Mouse (Mus musculus) cortical plate, adult 2 months (tissue): ENCODE measurements around the gene Mapk12. TPM values are rescaled to one million over a fixed set of nuclear protein-coding genes. Genes with fewer than 3 reads are reported as not detected.

Experiments used
- H3K27ac ChIP-seq: fragments of 200-500 bp; 2 replicates; pipeline ENCODE4 v1.5.1; 2012; ENCODE audit warnings: low read length, control low read depth, inconsistent platforms; ENCODE audit not compliant: insufficient read depth
- H3K4me1 ChIP-seq: fragments of 200-500 bp; 2 replicates; pipeline ENCODE4 v1.6.1; 2011; ENCODE audit warnings: low read length; ENCODE audit not compliant: control insufficient read depth, insufficient read depth
- H3K4me3 ChIP-seq: fragments of 200-500 bp; 2 replicates; pipeline ENCODE4 v1.5.1; 2011; ENCODE audit warnings: mild to moderate bottlenecking, low read length, control low read depth; ENCODE audit not compliant: insufficient read depth
- CTCF ChIP-seq: fragments of 200-500 bp; IDR thresholded peaks from 2 replicates; pipeline ENCODE4 v1.5.1; 2011; ENCODE audit warnings: mild to moderate bottlenecking, control low read depth, low read length; ENCODE audit not compliant: insufficient read depth; ENCODE audit errors: extremely low read depth
- POLR2A ChIP-seq: fragments of 200-500 bp; IDR thresholded peaks from 2 replicates; pipeline ENCODE4 v1.6.1; 2011; ENCODE audit warnings: mild to moderate bottlenecking, low read length, control low read depth; ENCODE audit not compliant: insufficient read depth; ENCODE audit errors: extremely low read depth
- polyA plus RNA-seq: library from polyadenylated mRNA; depleted of rRNA; stranded (reverse); fragments of >200 nt; gene quantifications from 2 replicates; pipeline ENCODE4 v1.2.3, GENCODE M21; 2012

Gene Mapk12
- polyA plus RNA-seq, 1 experiment, result 21.0 TPM

DNA sequence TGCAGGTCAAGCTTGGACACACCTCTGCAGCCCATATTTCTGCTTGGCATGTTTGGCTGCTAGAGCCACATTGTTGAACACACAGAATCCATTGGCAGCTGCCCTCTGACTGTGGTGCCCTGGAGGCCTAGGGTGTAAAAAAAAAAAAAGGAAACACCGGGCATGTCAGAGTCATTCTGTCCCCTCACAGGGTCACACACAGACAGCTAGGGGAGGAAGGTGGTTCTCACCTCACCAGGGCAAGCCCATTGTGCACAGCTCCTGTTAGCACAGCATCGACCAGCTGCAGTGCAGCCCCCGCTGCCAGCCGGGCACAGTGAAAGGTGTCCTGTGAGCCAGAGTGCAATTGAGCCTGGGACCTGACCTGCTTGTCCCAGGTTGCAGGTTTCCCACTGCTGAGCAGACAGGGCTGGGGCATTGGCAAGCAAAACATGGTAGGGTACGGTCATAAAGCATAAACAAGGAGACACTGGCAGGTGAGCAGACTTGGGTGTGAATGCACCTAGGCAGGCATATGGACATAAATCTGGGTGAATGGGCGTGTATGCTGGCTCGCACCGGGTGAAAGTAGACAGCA, 13.1 kb downstream of the Mapk12 start:
- TF ChIP-seq CTCF (no peak), POLR2A (no peak)
- Histone ChIP-seq H3K4me1 (peaks cover 3% of the 10 kb centered on the region; the same call in 1 of the 2 replicates), H3K27ac (no peak overlapping the region), H3K4me3 (peak overlapping the region; percentile 57)

DNA sequence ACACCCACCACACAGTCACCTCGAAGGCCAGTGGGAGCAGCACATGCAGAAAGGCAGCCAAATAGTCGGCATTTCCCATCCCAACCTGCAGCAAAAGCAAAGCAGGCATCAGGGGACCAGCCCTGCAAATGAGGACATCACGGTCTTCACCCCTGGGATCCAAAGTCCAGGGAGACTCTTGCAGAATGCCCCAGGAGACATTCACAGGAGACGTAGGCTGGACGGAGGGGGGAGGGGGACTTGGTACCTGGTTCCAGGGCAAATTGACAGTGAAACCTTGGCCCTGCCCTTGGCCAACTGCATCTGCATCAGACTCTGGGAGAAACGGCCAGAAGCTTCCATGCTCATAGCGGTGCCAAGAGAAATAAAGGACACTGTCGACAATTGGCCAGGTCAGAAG, 13.9 kb downstream of the Mapk12 start:
- Histone ChIP-seq H3K27ac (no peak overlapping the region), H3K4me1 (peaks cover 6% of the 10 kb centered on the region), H3K4me3 (no peak overlapping the region)
- TF ChIP-seq CTCF (no peak), POLR2A (no peak)

DNA sequence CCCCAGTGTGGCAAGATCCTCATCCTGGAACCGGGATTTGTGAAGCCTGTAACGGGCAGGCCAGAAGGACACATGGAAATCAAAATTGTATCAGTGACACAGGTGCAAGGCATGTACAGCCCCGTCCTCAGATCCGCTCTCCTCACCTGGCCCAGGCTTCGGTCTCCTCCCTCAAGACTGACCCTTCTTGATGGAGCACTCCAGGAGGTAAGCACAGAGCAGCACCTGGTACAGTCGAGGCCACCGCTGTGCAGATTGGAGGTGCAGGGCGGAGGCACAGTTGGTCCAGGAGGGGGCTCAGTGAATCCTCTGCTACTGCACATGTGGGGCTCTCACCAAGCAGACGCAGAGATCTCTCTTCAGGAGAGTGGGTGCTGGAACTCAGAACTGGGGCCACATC, 15.2 kb downstream of the Mapk12 start:
- TF ChIP-seq POLR2A, result no peak
- TF ChIP-seq CTCF, result no peak
- Histone ChIP-seq H3K27ac (no peak overlapping the region), H3K4me1 (peaks cover 8% of the 10 kb centered on the region), H3K4me3 (no peak overlapping the region)

DNA sequence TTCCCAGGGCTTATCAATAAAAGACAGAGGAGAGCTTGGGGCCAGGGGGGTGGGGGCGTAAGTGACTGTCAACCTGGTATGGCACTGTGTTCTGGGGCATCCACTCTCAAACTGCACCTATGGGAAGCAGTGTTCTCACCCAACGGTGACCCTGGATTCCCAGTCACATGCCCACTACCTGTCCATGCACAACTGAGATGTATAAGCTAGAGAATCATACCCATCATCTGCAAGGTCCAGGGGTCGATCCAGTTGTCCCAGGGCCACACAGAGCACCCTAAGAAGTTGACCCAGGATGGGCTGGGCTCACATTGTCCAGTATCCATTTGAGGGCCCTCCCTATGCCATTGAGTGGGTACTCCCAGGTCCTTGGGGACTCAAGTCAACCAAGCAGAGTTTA, 16.2 kb downstream of the Mapk12 start:
- H3K4me3 ChIP-seq, result no peak overlapping the region
- H3K27ac ChIP-seq, result no peak overlapping the region
- TF ChIP-seq CTCF (no peak), POLR2A (no peak)
- H3K4me1 ChIP-seq, result peaks cover 12% of the 10 kb centered on the region

DNA sequence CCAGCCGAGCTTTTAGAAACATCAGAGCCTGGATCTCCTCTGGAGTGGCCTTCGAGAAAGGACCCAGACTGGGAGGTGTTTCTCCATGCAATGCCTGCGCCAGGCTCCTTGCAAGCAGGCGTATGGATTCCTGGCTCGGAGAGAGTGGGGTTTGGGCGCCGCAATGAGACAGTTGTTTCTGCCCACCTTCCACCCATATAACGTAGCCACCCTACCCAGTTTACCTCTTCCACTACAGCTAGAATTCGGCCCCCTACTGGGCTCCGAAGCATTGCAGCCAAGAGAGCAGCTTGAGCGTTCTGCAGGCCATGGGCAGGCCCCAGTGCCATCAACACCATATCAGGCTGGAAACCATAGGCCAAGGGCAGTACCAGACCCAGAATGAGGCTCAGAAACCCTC, 16.9 kb downstream of the Mapk12 start:
- TF ChIP-seq CTCF, result peak; percentile 31
- 0 out of 2 replicates have a peak, but pooled peaks have one; percentile 27 for TF ChIP-seq POLR2A
- Histone ChIP-seq H3K27ac (peak overlapping the region; percentile 9), H3K4me3 (peak overlapping the region; percentile 68), H3K4me1 (peaks cover 12% of the 10 kb centered on the region)

DNA sequence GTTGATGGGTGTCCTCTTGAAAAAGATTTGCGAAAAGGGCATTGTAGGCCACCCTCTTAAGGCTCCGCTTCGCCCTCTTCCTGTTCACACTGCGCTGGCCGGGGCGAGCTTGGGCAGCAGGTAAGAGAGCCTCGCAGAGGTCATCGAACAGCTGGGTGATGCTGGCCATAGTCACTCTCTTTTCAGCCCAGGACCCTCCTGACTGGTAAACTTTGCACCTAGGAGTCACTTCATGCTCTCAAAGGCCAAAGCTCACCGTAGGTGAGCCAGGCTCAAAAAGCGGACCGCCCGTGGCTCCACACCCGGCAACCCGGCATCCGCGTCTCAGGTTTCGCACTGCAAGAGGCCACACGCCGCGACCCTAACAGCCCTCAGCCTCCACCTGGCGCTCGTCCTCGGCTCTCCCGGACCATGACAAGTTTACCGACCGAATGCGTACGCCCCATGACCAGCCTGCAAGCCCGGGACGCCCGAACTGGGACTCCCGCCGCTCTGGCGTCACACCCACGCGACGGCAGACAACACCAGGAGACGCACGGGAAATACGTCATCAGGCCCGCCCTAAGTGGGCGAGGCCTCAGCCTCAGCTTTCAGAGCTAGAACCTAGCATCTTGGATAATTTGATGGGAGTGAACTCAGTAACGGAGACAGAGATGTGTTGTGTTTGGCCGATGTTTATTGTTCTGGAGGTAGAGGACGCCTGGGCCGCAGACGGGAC, 17.7 kb downstream of the Mapk12 start, which contains the start of gene Tubgcp6:
TSS of gene Tubgcp6 (minus strand) at position 464 of the 718 bp plus-strand sequence.
- TF ChIP-seq POLR2A (peak; percentile 95), CTCF (no peak)
- Histone ChIP-seq H3K4me3 (peak within 1 kb of the TSS; percentile 68), H3K4me1 (peaks cover 12% of the 10 kb centered on the region), H3K27ac (peak within 1 kb of the TSS; percentile 9)

DNA sequence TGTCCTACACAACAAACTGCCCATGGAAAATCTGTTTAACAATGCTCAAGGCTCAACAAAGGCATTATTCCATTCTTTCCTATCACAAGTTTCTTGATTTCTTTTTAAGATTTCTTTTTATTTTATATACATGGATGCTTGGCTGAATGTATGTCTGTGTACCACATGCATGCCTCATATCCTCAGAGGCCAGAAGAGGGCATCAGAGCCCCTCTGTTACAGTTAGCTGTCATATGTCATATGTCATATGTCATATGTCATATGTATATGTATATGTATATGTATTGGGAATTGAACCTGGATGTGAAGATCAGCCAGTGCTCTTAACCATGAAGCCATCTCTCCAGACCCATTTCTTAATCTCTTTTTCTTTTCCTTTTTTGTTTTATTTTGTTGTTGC, 22.5 kb downstream of the Mapk12 start:
- TF ChIP-seq CTCF, result no peak
- TF ChIP-seq POLR2A, result no peak
- Histone ChIP-seq H3K27ac (no peak overlapping the region), H3K4me3 (no peak overlapping the region), H3K4me1 (peaks cover 11% of the 10 kb centered on the region)

DNA sequence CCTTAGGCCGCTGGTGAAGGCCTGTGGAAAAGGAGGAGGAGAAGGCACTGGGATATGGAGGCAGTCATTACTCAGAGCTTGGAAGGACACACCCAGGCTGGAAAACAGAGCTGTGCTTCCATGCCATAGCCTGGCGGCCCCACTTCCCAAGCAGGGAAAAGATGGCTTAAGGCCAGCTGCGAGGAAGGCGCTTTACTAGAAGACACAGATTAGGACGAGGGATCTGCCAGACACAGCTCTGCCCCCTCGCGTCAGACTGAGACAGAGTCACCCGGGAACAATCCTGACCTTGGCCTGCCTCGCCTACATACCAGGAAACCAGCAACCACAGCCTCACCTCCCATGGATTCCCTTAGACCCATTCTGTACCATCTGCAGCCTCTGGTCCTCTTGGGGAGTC, 30.4 kb downstream of the Mapk12 start:
- H3K4me3 ChIP-seq, result no peak overlapping the region
- no peak for TF ChIP-seq CTCF
- no peak for TF ChIP-seq POLR2A
- no peak overlapping the region for H3K27ac ChIP-seq
- no peaks in the 10 kb centered on the region for H3K4me1 ChIP-seq

DNA sequence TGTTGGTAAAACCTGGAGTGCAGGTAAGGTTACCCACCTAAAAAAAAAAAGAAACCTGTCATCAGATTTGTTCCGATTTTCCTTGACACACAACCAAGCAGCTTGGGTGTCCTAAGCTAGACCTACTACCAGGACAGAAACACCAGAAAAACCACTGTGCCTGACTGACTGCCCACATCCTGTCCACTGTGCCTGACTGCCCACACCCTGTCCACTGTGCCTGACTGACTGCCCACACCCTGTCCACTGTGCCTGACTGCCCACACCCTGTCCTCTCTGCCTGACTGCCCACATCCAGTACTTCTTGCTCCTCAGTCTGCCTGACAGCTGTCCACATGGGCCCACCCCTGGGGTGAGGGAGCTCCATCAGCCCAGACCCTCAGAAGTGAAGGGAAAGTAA, 33.5 kb downstream of the Mapk12 start:
- TF ChIP-seq POLR2A, result no peak
- no peak for TF ChIP-seq CTCF
- H3K27ac ChIP-seq, result no peak overlapping the region
- no peaks in the 10 kb centered on the region for H3K4me1 ChIP-seq

DNA sequence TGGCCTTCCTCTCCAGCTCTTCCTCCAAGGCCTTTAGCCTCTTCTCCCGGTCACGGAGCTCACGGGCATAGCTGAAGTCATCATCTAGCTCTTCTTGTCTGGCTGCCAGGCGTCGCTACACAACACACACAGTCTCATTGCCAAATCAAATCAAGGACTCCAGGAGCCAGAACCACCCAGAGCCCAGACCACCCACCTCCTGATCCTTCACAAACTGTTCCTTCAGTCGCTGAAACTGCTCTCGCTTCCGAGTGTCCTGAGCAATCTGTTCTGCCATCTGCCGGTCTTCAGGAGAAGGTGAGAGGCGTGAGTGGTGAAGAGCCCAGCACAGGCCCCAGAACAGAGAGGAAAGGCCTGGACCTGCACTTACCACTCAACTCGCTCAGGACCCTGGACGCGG, 34.4 kb downstream of the Mapk12 start:
- Histone ChIP-seq H3K4me1 (no peaks in the 10 kb centered on the region), H3K4me3 (no peak overlapping the region), H3K27ac (no peak overlapping the region)
- no peak for TF ChIP-seq POLR2A
- TF ChIP-seq CTCF, result no peak

More for the DNA sequence above, 33.5 kb downstream of the Mapk12 start:
- H3K4me3 ChIP-seq, result no peak overlapping the region
